Mouse (Mus musculus) olfactory bulb, adult 2 months (tissue): ENCODE results near the gene Pomc. TPM values are rescaled to one million over a fixed set of nuclear protein-coding genes. Genes with fewer than 3 reads are reported as not detected.

Experiments used
- H3K27ac ChIP-seq: fragments of 200-500 bp; 2 replicates; pipeline ENCODE4 v1.5.1; 2012; ENCODE audit warnings: low read depth, low read length; ENCODE audit not compliant: insufficient read depth
- H3K4me1 ChIP-seq: fragments of 200-500 bp; 2 replicates; pipeline ENCODE4 v1.6.1; 2012; ENCODE audit warnings: low read length; ENCODE audit not compliant: control insufficient read depth, insufficient read depth
- H3K4me3 ChIP-seq: fragments of 200-500 bp; 2 replicates; pipeline ENCODE4 v1.5.1; 2012; ENCODE audit warnings: mild to moderate bottlenecking, low read depth, low read length, moderate library complexity; ENCODE audit not compliant: insufficient read depth
- CTCF ChIP-seq: fragments of 200-500 bp; IDR thresholded peaks from 2 replicates; pipeline ENCODE4 v1.5.1; 2012; ENCODE audit warnings: low read depth, mild to moderate bottlenecking, low read length, moderate library complexity; ENCODE audit not compliant: insufficient read depth
- POLR2A ChIP-seq: fragments of 200-500 bp; IDR thresholded peaks from 2 replicates; pipeline ENCODE4 v1.6.1; 2012; ENCODE audit warnings: mild to moderate bottlenecking, low read depth, low read length, moderate library complexity; ENCODE audit not compliant: insufficient read depth
- WGBS: fragments of 180-500 bp; shearing (Covaris S2); methylation state at CpG from one replicate; pipeline ENCODE4 v1.1.7; 2018; 5-methylcytosine and 5-hydroxymethylcytosine counted together
- polyA plus RNA-seq: library from polyadenylated mRNA; stranded (reverse); fragments of >200 nt; gene quantifications from 2 replicates; pipeline ENCODE4 v1.2.4, GENCODE M21; 2012; ENCODE audit warnings: low replicate concordance; ENCODE audit not compliant: missing spikeins, insufficient read depth, insufficient read length

Pomc gene
- not detected in 2 replicates for polyA plus RNA-seq

GRCm38 (mm10) chr12:3954651-3955050 lies at the start of gene Pomc:
TSS of gene Pomc (plus strand) at chr12:3954951.
- 27% methylated on average over 22 of the region's 22 CpGs for WGBS
- TF ChIP-seq POLR2A = no peak
- TF ChIP-seq CTCF = no peak
- no peak within 1 kb of the TSS for H3K27ac ChIP-seq
- peaks cover 5% of the 10 kb centered on the region for H3K4me1 ChIP-seq
- no peak within 1 kb of the TSS for H3K4me3 ChIP-seq

- no peak overlapping the region for H3K4me3 ChIP-seq
- H3K4me1 ChIP-seq = peaks cover 16% of the 10 kb centered on the region
- 89% methylated on average over 9 of the region's 9 CpGs for WGBS
- no peak overlapping the region for H3K27ac ChIP-seq
- TF ChIP-seq CTCF (no peak), POLR2A (no peak)
Measured at GRCm38 (mm10) chr12:3905436-3905835, 49.3 kb upstream of the Pomc start.

- Histone ChIP-seq H3K27ac (no peak overlapping the region), H3K4me3 (no peak overlapping the region), H3K4me1 (peaks cover 18% of the 10 kb centered on the region)
- TF ChIP-seq POLR2A = no peak
Measured at GRCm38 (mm10) chr12:3906308-3906707, 48.4 kb upstream of the Pomc start.

- TF ChIP-seq POLR2A (no peak), CTCF (no peak)
- WGBS = 84% methylated on average over 4 of the region's 4 CpGs
- peaks cover 18% of the 10 kb centered on the region for H3K4me1 ChIP-seq
- 0 out of 2 replicates have a peak overlapping the region, but pooled peaks have one; percentile 28 for H3K27ac ChIP-seq
- no peak overlapping the region for H3K4me3 ChIP-seq
Measured at GRCm38 (mm10) chr12:3907008-3907407, 47.7 kb upstream of the Pomc start.

GRCm38 (mm10) chr12:3907418-3907817 lies 47.3 kb upstream of the Pomc start:
- no peak overlapping the region for H3K4me3 ChIP-seq
- no peak overlapping the region for H3K27ac ChIP-seq
- TF ChIP-seq CTCF (no peak), POLR2A (no peak)
- WGBS = 55% methylated on average over 13 of the region's 13 CpGs
- H3K4me1 ChIP-seq = peaks cover 18% of the 10 kb centered on the region

GRCm38 (mm10) chr12:3910466-3911093 lies 44.2 kb upstream of the Pomc start:
- 85% methylated on average over 10 of the region's 10 CpGs for WGBS
- TF ChIP-seq CTCF = no peak
- TF ChIP-seq POLR2A = no peak

GRCm38 (mm10) chr12:3911831-3912348 lies 42.9 kb upstream of the Pomc start:
- no peak overlapping the region for H3K4me3 ChIP-seq
- no peak for TF ChIP-seq POLR2A
- no peak for TF ChIP-seq CTCF
- peaks cover 10% of the 10 kb centered on the region for H3K4me1 ChIP-seq
- H3K27ac ChIP-seq = no peak overlapping the region
- WGBS = 84% methylated on average over 7 of the region's 7 CpGs

More at GRCm38 (mm10) chr12:3910466-3911093, 44.2 kb upstream of the Pomc start:
- Histone ChIP-seq H3K27ac (no peak overlapping the region), H3K4me3 (no peak overlapping the region), H3K4me1 (peaks cover 17% of the 10 kb centered on the region)

- Histone ChIP-seq H3K27ac (no peak overlapping the region), H3K4me3 (no peak overlapping the region), H3K4me1 (peaks cover 7% of the 10 kb centered on the region; the same call in 1 of the 2 replicates)
- TF ChIP-seq POLR2A (no peak), CTCF (no peak)
- 93% methylated on average over 3 of the region's 3 CpGs for WGBS
Measured at GRCm38 (mm10) chr12:3915852-3916251, 38.9 kb upstream of the Pomc start.

GRCm38 (mm10) chr12:3917668-3918341 lies 36.9 kb upstream of the Pomc start:
- WGBS = 37% methylated on average over 14 of the region's 14 CpGs
- TF ChIP-seq CTCF = no peak
- TF ChIP-seq POLR2A = no peak
- peaks cover 7% of the 10 kb centered on the region; the same call in 1 of the 2 replicates for H3K4me1 ChIP-seq
- H3K27ac ChIP-seq = no peak overlapping the region
- no peak overlapping the region for H3K4me3 ChIP-seq
